Mouse (Mus musculus): Measurements from ENCODE around the gene Ifi27l2a.

Ifi27l2a gene

DNA sequence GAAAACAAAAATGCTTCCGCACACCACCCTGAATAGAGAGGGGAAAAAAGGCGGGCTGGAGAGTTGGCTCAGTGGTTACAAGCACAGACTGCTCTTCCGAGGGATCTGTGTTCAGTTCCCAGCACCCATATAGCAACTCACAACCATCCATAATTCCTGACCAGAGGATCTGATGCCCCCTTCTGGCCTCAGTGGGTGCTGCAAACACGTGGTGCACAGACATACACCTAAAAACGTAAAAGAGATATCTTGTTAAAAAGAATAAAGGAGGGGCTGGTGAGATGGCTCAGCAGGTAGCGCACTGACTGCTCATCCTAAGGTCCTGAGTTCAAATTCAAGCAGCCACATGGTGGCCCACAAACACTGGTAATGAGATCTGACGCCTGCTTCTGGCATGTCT lies 16.8 kb downstream of the Ifi27l2a start:
- in situ Hi-C loops (cut with MboI, MseI), result loop anchor here (5.0 to 10.0 kb wide), 2 partner anchors 66 to 1588 kb away; no protein-coding TSS in a partner anchor

DNA sequence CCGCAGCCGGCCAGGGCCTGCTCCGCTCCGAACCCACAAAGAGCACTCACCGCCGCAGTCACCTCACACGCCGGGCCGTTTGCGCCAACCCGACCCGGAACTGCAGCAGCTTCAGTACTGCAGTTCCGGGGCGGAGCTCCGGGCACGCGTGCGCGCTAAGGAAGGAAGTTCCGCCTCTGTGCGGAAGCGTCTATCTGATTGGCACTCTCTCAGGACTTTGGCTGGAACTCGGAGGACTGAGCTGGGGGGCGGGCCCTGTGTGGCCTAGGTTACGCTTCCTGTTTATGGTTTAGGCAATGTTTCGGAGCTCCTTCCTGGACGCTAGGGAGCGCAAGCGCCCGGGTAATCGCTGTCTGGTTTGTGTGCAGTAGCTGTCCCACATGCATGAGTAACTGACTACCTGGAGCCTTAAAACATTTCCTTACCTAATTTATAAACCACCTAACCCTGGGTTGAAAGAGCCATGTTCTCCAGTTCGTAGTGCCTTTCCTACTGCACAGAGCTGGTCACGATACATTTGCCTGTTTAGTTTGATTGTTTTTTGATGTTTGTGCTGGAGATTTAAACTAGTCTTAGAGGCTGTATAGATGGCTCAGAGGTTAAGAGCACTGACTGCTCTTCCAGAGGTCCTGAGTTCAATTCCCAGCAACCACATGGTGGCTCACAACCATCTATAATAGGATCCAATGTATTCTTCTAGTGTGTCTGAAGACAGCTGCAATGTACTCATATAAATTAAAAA lies 17.6 kb downstream of the Ifi27l2a start, which contains the start of gene Ddx24:
Gene Ddx24 (minus strand): TSS at position 102 of the 742 bp plus-strand sequence.
- in situ Hi-C loops (cut with MboI, MseI), result loop anchor here (5.0 to 10.0 kb wide), 2 partner anchors 66 to 1589 kb away; no protein-coding TSS in a partner anchor

DNA sequence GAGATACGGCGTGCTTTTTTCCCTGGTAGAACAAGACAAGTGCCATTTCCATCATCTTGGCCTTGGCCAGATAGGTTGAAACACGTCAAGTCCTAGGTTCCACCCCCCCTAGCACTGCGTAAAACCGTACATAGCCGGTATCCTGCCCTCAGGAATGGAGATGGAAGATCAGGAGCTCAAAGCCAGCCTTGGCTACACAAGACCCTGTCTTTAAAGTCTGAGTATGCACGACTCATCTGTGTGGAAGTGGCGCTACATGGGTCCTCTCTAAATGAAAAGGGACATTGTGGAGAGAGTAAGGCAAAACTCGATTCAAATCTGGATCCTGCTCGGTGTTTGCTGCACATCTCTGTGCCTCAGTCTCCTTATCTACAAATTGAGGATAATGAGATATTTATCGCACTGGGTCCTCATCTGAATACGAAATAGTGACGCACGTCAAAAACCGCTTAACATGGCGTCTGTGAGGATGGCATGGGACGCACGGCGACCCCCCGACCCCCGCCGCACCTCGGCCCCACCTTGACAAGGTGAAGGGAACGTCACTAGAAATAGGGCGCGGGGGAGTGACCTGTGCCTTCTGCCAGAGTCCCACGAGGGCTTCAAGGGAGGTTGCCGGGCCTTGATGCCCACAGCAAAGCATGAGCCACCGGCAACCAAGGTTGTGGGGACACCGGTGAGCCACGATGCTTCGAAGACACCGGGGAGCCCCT lies 18.3 kb downstream of the Ifi27l2a start:
- in situ Hi-C loops (cut with MboI, MseI), result loop anchor here (5.0 to 10.0 kb wide), 2 partner anchors 67 to 1590 kb away; no protein-coding TSS in a partner anchor

GRCm38 (mm10) chr12:103408144-103408543 lies 35.3 kb downstream of the Ifi27l2a start:
- in situ Hi-C loops (cut with MboI, MseI), result no loop called here

- in situ Hi-C loops (cut with MboI, MseI), result no loop called here
These were observed 35.8 kb downstream of the Ifi27l2a start, which contains the start of gene 9330161L09Rik for GRCm38 (mm10) chr12:103407720-103408119. 9330161L09Rik (minus strand) TSS chr12:103407820.

DNA sequence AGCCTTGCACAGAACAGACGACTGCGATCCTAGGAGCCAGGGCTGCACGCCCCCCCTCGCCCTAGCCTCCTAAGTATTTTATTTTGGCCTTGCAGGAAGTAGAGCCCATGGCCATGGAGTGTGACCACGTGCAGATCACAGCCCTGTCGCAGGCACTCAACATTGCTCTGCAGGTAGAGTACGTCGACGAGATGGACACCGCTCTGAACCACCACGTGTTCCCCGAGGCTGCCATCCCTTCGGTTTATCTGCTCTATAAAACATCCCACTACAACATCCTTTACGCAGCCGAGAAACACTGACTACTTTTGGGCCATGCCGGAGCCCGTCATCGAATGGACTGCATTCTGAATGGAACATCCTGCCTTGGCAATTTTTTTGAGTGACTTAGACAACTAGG lies 39.3 kb downstream of the Ifi27l2a start:
- in situ Hi-C loops (cut with MboI, MseI), result no loop called here

GRCm38 (mm10) chr12:103396751-103397150 lies 46.7 kb downstream of the Ifi27l2a start:
- in situ Hi-C loops (cut with MboI, MseI), result no loop called here

DNA sequence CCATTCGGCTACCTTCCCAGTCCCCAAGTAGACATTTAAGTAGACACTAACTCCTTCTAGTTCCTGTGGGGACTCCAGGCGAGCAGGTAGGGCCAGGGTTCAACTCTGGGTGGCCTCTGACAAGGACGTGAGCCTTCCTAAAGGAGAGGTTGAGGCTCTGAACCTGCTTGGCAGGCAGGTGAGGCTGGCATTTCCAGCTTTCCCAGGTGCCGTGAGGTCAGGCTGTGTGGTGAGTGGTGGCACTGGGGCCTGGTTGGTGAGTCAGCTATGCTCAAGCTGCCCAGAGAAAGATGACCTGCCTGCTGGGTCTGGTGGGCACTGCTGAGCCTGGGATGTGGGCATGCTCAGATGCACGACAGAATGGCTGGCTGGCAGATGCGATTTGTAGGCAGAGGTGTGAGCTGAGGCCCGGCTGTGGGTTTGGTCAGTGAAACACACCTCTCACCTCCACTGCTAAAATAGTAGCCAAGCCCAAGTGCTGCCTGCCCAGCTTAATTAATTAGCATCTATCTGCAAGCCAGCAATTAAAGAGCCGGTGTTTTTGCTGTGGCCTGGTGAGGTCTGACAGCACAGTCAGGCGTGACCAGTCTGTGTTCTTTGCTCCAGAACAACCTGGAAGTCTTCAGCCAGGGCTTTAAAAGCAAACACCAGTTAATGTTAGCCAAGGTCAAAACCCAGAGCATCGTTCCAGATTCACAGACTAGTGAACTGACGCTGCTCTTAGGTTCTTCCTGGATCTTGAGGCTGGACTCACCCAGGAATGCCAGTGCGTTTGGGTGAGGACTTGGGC lies 47.8 kb downstream of the Ifi27l2a start:
- in situ Hi-C loops (cut with MboI, MseI), result no loop called here

DNA sequence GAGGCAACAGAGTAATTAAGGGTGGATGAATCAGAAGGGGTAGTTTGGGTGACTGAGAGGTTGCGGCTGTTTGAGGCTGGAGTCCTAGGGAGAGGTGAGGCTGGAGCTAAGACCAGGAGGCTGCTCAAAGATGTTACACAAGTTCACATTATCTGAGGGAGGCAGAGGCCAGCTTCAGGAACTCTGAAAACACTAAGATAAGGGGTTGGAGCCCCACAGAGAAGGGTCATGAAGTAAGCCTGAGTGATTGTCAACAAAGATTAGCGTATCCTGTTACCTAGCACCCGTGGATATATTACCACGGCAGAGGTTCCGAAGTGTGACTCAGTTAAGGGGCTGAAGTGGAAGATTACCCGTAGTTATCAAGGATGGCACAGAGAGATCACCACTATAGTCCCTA lies 50.0 kb downstream of the Ifi27l2a start:
- in situ Hi-C loops (cut with MboI, MseI), result no loop called here
